Mouse (Mus musculus): ENCODE measurements around the gene Frrs1. TPM values are rescaled to one million over a fixed set of nuclear protein-coding genes. Genes with fewer than 3 reads are reported as not detected.

Frrs1 gene
- polyA plus RNA-seq, 1 experiment from 2014 or later, result 10.6 TPM

DNA sequence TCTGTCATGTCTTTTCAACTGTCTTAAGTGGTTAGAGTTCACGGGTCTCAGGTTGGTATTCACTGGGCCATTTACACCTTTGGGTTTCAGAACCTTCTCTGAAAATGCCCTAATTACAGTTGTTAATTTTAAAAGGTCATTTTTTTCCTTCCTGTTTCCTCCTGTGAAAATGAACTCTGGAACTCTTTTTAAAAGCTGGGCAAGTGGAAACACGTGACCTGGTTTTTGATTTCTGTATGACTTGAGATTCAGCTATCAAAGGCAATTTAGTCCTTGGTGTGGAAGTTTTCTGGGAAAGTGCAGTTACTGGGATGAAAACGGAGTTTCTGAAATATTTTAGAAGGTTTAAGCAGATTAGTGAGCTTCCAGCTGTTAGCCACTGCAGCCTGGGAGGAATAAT is 11.1 kb downstream of the Frrs1 start:
- WGBS, result 48% methylated on average over 3 of the region's 3 CpGs

DNA sequence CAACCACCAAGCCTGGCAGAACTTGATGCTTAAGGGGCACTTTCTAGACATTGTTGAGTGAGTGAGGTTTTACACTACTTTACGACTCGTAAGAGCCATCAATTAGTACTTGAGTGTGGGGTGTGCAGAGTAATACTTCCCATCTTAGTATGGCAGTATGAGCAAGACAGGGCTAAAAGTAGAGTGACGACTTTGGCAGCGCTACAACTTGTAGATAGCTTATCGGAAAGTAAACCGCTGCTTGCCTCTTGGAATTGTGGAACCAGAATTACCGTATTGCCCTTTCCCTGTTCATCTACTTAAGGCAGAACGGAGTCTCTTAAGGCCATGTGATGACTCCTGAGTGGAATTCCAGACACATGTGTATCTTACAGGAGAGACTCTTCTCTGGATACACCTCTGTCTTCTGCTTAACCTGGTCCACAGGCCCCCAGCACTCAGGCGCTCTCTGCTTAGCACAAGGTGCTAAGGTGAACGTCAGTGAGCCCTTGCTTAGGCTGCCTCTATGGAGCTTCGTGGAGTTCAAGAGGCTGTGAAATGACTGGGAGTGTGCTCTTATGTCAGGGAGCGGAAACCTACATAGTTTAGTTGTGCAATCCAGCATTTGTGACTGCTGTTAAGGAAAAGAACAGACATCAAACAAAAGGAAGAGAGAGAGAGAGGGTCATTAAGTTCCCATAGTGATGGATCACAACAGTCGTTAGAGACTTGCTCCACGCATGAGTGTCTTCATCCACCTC is 23.1 kb downstream of the Frrs1 start:
- H3K4me3 ChIP-seq (ENCODE audit: low read depth, low read length), result no peak overlapping the region
- no peaks in the 10 kb centered on the region for H3K36me3 ChIP-seq (replicated peaks; ENCODE audit: control insufficient read depth, insufficient read depth, low read depth, low read length)
- H3K27ac ChIP-seq (replicated peaks; ENCODE audit: low read depth, low read length), result no peak overlapping the region
- H3K27me3 ChIP-seq (ENCODE audit: control insufficient read depth, insufficient read depth, low read length), result no peaks in the 10 kb centered on the region
- ATAC-seq (replicated peaks; ENCODE audit: insufficient number of reproducible peaks, low FRiP score, low TSS enrichment, low read depth), result no peak
- no peak overlapping the region for H3K9ac ChIP-seq (replicated peaks; ENCODE audit: low read length)
- H3K4me2 ChIP-seq (ENCODE audit: low read depth, low read length), result no peak overlapping the region
- WGBS, result 91% methylated on average over 14 of the region's 14 CpGs
- no peak for DNase-seq (ENCODE audit: low spot score)
- H3K9me3 ChIP-seq (replicated peaks; ENCODE audit: control insufficient read depth, low read length), result no peaks in the 10 kb centered on the region
- H3K4me1 ChIP-seq (ENCODE audit: control insufficient read depth, insufficient read depth, low read length), result no peaks in the 10 kb centered on the region

More for the DNA sequence above, 11.1 kb downstream of the Frrs1 start:
- Histone ChIP-seq H3K9me3 (replicated peaks; ENCODE audit: control insufficient read depth, low read length) (no peaks in the 10 kb centered on the region), H3K27me3 (ENCODE audit: control insufficient read depth, insufficient read depth, low read length) (no peaks in the 10 kb centered on the region), H3K4me2 (ENCODE audit: low read depth, low read length) (no peak overlapping the region), H3K36me3 (replicated peaks; ENCODE audit: control insufficient read depth, insufficient read depth, low read depth, low read length) (no peaks in the 10 kb centered on the region), H3K4me3 (ENCODE audit: low read depth, low read length) (no peak overlapping the region), H3K27ac (replicated peaks; ENCODE audit: low read depth, low read length) (no peak overlapping the region), H3K4me1 (ENCODE audit: control insufficient read depth, insufficient read depth, low read length) (no peaks in the 10 kb centered on the region), H3K9ac (replicated peaks; ENCODE audit: low read length) (no peak overlapping the region)
- ATAC-seq (replicated peaks; ENCODE audit: insufficient number of reproducible peaks, low FRiP score, low TSS enrichment, low read depth), result no peak
- DNase-seq (ENCODE audit: low spot score), result no peak

DNA sequence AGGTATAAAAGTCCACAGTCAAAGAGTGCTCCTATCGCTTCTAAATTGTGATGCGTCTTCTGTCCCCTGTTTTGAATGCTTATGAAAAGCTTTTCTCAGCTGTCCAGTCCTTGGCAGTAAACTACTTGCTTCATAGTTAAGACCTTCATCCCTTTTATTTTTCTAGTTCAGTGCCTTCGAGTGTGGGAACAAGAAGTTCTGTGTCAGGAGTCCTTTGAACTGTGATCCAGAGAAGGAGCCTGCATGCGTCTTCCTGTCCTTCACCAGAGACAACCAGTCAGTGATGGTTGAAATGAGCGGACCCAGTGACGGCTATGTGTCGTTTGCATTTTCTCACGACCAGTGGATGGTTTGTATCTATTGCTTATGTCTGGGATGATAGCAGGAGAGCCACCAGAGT is 25.7 kb downstream of the Frrs1 start:
- H3K27me3 ChIP-seq (ENCODE audit: control insufficient read depth, insufficient read depth, low read length), result no peaks in the 10 kb centered on the region
- no peak overlapping the region for H3K4me2 ChIP-seq (ENCODE audit: low read depth, low read length)
- H3K36me3 ChIP-seq (replicated peaks; ENCODE audit: control insufficient read depth, insufficient read depth, low read depth, low read length), result no peaks in the 10 kb centered on the region
- WGBS, result 93% methylated on average over 8 of the region's 8 CpGs
- no peaks in the 10 kb centered on the region for H3K4me1 ChIP-seq (ENCODE audit: control insufficient read depth, insufficient read depth, low read length)
- no peak overlapping the region for H3K4me3 ChIP-seq (ENCODE audit: low read depth, low read length)
- H3K9ac ChIP-seq (replicated peaks; ENCODE audit: low read length), result no peak overlapping the region
- no peak overlapping the region for H3K27ac ChIP-seq (replicated peaks; ENCODE audit: low read depth, low read length)
- ATAC-seq (replicated peaks; ENCODE audit: insufficient number of reproducible peaks, low FRiP score, low TSS enrichment, low read depth), result no peak
- DNase-seq (ENCODE audit: low spot score), result no peak
- H3K9me3 ChIP-seq (replicated peaks; ENCODE audit: control insufficient read depth, low read length), result no peaks in the 10 kb centered on the region

DNA sequence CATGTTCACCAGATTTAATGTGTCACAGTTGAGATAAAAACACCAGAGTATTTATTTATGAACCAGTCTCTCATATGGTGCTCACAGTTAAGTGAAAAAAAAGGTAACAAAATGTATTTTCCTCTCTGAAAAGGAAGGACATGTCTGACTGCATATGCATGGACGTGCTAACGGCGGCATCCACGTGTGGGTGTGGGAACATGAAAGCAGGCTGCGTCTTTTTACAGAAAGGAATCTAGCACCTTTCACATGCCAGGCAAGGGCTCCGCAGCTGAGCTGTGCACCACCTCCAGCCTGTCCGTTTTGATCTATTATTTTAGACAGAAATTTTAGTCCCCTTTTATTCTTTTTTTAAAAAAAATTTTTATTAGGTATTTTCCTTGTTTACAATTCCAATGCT is 30.1 kb downstream of the Frrs1 start:
- Histone ChIP-seq H3K9ac (replicated peaks; ENCODE audit: low read length) (no peak overlapping the region), H3K27ac (replicated peaks; ENCODE audit: low read depth, low read length) (no peak overlapping the region), H3K4me2 (ENCODE audit: low read depth, low read length) (no peak overlapping the region), H3K36me3 (replicated peaks; ENCODE audit: control insufficient read depth, insufficient read depth, low read depth, low read length) (no peaks in the 10 kb centered on the region), H3K9me3 (replicated peaks; ENCODE audit: control insufficient read depth, low read length) (no peaks in the 10 kb centered on the region), H3K4me1 (ENCODE audit: control insufficient read depth, insufficient read depth, low read length) (no peaks in the 10 kb centered on the region), H3K27me3 (ENCODE audit: control insufficient read depth, insufficient read depth, low read length) (no peaks in the 10 kb centered on the region), H3K4me3 (ENCODE audit: low read depth, low read length) (no peak overlapping the region)
- ATAC-seq (replicated peaks; ENCODE audit: insufficient number of reproducible peaks, low FRiP score, low TSS enrichment, low read depth), result no peak
- DNase-seq (ENCODE audit: low spot score), result no peak
- 91% methylated on average over 7 of the region's 7 CpGs for whole genome bisulfite sequencing

DNA sequence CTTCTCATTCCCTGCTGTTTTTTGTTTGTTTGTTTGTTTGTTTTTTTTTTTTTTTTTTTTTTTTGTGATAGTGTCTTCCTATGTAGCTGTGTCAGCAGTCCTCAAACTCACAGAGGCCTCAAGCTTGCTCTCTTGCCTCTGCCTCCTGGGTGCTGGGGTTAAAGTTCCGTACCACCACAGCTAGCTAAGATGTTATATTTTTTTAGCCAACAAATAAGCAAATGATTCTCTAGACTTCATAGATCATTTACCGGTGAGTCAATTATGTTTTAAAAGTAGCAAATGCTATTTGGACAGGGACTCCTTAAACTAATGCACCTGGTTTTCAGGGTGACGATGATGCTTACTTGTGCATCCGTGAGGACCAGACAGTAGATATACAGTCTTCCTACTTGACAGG is 31.3 kb downstream of the Frrs1 start:
- no peak overlapping the region for H3K27ac ChIP-seq (replicated peaks; ENCODE audit: low read depth, low read length)
- H3K9me3 ChIP-seq (replicated peaks; ENCODE audit: control insufficient read depth, low read length), result no peaks in the 10 kb centered on the region
- H3K27me3 ChIP-seq (ENCODE audit: control insufficient read depth, insufficient read depth, low read length), result no peaks in the 10 kb centered on the region
- no peaks in the 10 kb centered on the region for H3K4me1 ChIP-seq (ENCODE audit: control insufficient read depth, insufficient read depth, low read length)
- H3K4me2 ChIP-seq (ENCODE audit: low read depth, low read length), result no peak overlapping the region
- ATAC-seq (replicated peaks; ENCODE audit: insufficient number of reproducible peaks, low FRiP score, low TSS enrichment, low read depth) (no peak), DNase-seq (ENCODE audit: low spot score) (no peak)
- no peaks in the 10 kb centered on the region for H3K36me3 ChIP-seq (replicated peaks; ENCODE audit: control insufficient read depth, insufficient read depth, low read depth, low read length)
- WGBS, result 94% methylated on average over 4 of the region's 4 CpGs
- no peak overlapping the region for H3K4me3 ChIP-seq (ENCODE audit: low read depth, low read length)
- no peak overlapping the region for H3K9ac ChIP-seq (replicated peaks; ENCODE audit: low read length)

DNA sequence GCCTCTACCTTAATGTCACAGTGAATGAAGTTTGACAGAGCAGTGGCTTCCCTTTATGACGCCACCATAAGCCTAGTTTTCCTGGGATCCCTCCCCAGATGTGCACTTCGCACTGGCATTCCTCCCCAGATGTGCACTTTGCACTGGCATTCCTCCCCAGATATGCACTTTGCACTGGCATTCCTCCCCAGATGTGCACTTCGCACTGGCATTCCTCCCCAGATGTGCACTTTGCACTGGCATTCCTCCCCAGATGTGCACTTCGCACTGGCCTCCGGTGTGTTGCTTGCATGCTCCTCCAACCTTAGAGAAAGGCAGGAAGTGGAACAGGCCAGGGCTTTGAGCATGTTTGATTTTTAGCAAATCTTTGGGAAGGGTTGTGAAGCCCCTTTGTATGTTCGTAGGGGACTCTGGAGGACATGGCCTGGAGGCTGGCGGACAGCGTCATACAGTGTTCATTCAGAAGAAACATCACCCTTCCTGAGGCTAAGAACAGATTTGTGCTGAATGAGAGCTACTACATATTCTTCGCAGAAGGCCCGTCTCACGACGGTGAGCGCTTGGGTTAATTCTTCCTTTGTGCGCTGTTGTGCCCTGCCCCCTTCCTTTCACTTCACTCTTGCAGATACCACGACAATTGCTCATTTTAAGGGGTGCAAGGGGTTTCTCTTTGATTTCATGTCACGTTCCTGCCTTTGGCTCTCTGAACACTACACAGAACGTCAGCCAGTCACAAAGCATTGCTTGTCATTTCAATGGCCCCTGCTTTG is 32.4 kb downstream of the Frrs1 start:
- H3K4me2 ChIP-seq (ENCODE audit: low read depth, low read length), result no peak overlapping the region
- ATAC-seq (replicated peaks; ENCODE audit: insufficient number of reproducible peaks, low FRiP score, low TSS enrichment, low read depth) (no peak), DNase-seq (ENCODE audit: low spot score) (no peak)
- H3K36me3 ChIP-seq (replicated peaks; ENCODE audit: control insufficient read depth, insufficient read depth, low read depth, low read length), result no peaks in the 10 kb centered on the region
- H3K4me3 ChIP-seq (ENCODE audit: low read depth, low read length), result no peak overlapping the region
- no peaks in the 10 kb centered on the region for H3K9me3 ChIP-seq (replicated peaks; ENCODE audit: control insufficient read depth, low read length)
- no peaks in the 10 kb centered on the region for H3K27me3 ChIP-seq (ENCODE audit: control insufficient read depth, insufficient read depth, low read length)
- H3K27ac ChIP-seq (replicated peaks; ENCODE audit: low read depth, low read length), result no peak overlapping the region
- 64% methylated on average over 17 of the region's 17 CpGs for WGBS
- no peak overlapping the region for H3K9ac ChIP-seq (replicated peaks; ENCODE audit: low read length)
- H3K4me1 ChIP-seq (ENCODE audit: control insufficient read depth, insufficient read depth, low read length), result no peaks in the 10 kb centered on the region

DNA sequence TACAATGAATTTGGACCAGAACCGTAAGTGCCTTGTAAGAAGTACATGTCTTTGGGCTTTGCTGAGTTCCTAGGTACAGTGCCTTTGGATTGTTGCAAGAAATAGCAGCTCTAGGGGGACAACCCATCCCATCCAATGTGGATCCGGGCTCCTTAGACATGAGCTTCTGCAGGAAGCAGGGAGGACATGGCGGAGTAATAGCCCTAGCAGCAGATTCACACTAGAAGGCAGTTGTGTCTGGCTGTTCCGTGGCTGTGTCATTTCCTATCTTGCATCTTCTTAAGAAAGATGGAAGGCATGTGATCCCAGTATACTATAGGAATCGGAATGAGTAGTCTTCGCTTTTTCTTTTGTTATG is 32.9 kb downstream of the Frrs1 start:
- no peak for ATAC-seq (replicated peaks; ENCODE audit: insufficient number of reproducible peaks, low FRiP score, low TSS enrichment, low read depth)
- 85% methylated on average over 6 of the region's 6 CpGs for WGBS
- H3K4me2 ChIP-seq (ENCODE audit: low read depth, low read length), result no peak overlapping the region

DNA sequence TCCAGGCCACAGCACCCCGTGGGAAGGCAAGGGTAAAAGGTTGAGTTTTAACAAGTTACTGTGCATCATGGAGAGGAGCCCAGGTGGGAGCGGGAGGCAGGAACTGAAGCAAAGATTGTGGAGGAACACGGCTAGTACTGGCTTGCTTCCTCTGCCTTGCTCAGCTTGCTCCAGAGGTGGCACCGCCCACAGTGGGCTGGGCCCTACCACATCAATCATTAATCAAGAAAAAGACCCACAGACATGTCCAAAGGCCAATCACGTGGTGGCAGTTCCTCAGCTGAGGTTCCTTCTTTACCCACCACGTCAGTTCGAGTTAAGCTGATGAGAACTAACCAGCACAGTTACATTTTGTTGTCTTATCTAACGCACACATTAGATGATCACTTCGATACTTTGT is 33.6 kb downstream of the Frrs1 start:
- H3K9me3 ChIP-seq (replicated peaks; ENCODE audit: control insufficient read depth, low read length), result no peaks in the 10 kb centered on the region
- ATAC-seq (replicated peaks; ENCODE audit: insufficient number of reproducible peaks, low FRiP score, low TSS enrichment, low read depth), result no peak
- H3K4me2 ChIP-seq (ENCODE audit: low read depth, low read length), result no peak overlapping the region
- 86% methylated on average over 9 of the region's 9 CpGs for WGBS
- H3K36me3 ChIP-seq (replicated peaks; ENCODE audit: control insufficient read depth, insufficient read depth, low read depth, low read length), result no peaks in the 10 kb centered on the region
- no peak for DNase-seq (ENCODE audit: low spot score)
- H3K4me1 ChIP-seq (ENCODE audit: control insufficient read depth, insufficient read depth, low read length), result no peaks in the 10 kb centered on the region
- H3K27ac ChIP-seq (replicated peaks; ENCODE audit: low read depth, low read length), result no peak overlapping the region
- no peaks in the 10 kb centered on the region for H3K27me3 ChIP-seq (ENCODE audit: control insufficient read depth, insufficient read depth, low read length)
- H3K9ac ChIP-seq (replicated peaks; ENCODE audit: low read length), result no peak overlapping the region
- no peak overlapping the region for H3K4me3 ChIP-seq (ENCODE audit: low read depth, low read length)

More for the DNA sequence above, 32.9 kb downstream of the Frrs1 start:
- no peaks in the 10 kb centered on the region for H3K4me1 ChIP-seq (ENCODE audit: control insufficient read depth, insufficient read depth, low read length)
- no peak overlapping the region for H3K4me3 ChIP-seq (ENCODE audit: low read depth, low read length)
- H3K9ac ChIP-seq (replicated peaks; ENCODE audit: low read length), result no peak overlapping the region
- no peaks in the 10 kb centered on the region for H3K27me3 ChIP-seq (ENCODE audit: control insufficient read depth, insufficient read depth, low read length)
- no peak for DNase-seq (ENCODE audit: low spot score)
- no peak overlapping the region for H3K27ac ChIP-seq (replicated peaks; ENCODE audit: low read depth, low read length)
- H3K9me3 ChIP-seq (replicated peaks; ENCODE audit: control insufficient read depth, low read length), result no peaks in the 10 kb centered on the region
- no peaks in the 10 kb centered on the region for H3K36me3 ChIP-seq (replicated peaks; ENCODE audit: control insufficient read depth, insufficient read depth, low read depth, low read length)
